Mouse (Mus musculus) urinary bladder, postnatal 25 days (tissue): ENCODE results near the gene P2ry14.
"Not testable (repeated sequence)": the region's sequence is repeated elsewhere in the genome, so short reads cannot be mapped to it uniquely, and the experiment has no call there.

ENCODE experiments used
- DNase-seq: peaks from one replicate; pipeline ENCODE4 v3.0.0; 2022; ENCODE audit warnings: low spot score

The P2ry14 gene

GRCm38 (mm10) chr3:59141507-59142305, 11.7 kb downstream of the P2ry14 start:
- no peak for DNase-seq

- DNase-seq = not testable (repeated sequence)
Measured at GRCm38 (mm10) chr3:59140941-59141340, 12.5 kb downstream of the P2ry14 start.

- DNase-seq = no peak
Measured at GRCm38 (mm10) chr3:59140115-59140514, 13.3 kb downstream of the P2ry14 start.

- no peak for DNase-seq
Measured at GRCm38 (mm10) chr3:59139651-59140051, 13.8 kb downstream of the P2ry14 start.

GRCm38 (mm10) chr3:59138946-59139468, 14.4 kb downstream of the P2ry14 start:
- DNase-seq = no peak

GRCm38 (mm10) chr3:59135911-59136653, 17.3 kb downstream of the P2ry14 start:
- no peak for DNase-seq

GRCm38 (mm10) chr3:59133189-59133588, 20.2 kb downstream of the P2ry14 start:
- no peak for DNase-seq

- DNase-seq = no peak
Measured at GRCm38 (mm10) chr3:59131966-59132365, 21.5 kb downstream of the P2ry14 start.

- DNase-seq = no peak
Measured at GRCm38 (mm10) chr3:59131081-59131480, 22.3 kb downstream of the P2ry14 start.

GRCm38 (mm10) chr3:59130431-59130830, 23.0 kb downstream of the P2ry14 start:
- no peak for DNase-seq

- DNase-seq = no peak
Measured at GRCm38 (mm10) chr3:59129547-59129946, 23.9 kb downstream of the P2ry14 start.

- DNase-seq = no peak
Measured at GRCm38 (mm10) chr3:59128681-59129080, 24.7 kb downstream of the P2ry14 start.

- no peak for DNase-seq
Measured at GRCm38 (mm10) chr3:59125783-59126555, 27.4 kb downstream of the P2ry14 start.

- DNase-seq = no peak
Measured at GRCm38 (mm10) chr3:59125022-59125421, 28.4 kb downstream of the P2ry14 start.

- no peak for DNase-seq
Measured at GRCm38 (mm10) chr3:59121780-59122449, 31.5 kb downstream of the P2ry14 start.

- DNase-seq = no peak
Measured at GRCm38 (mm10) chr3:59121067-59121730, 32.2 kb downstream of the P2ry14 start.

GRCm38 (mm10) chr3:59113973-59114517, 39.4 kb downstream of the P2ry14 start:
- no peak for DNase-seq

- DNase-seq = not testable (repeated sequence)
Measured at GRCm38 (mm10) chr3:59113291-59113690, 40.1 kb downstream of the P2ry14 start.

GRCm38 (mm10) chr3:59111944-59112343, 41.5 kb downstream of the P2ry14 start:
- DNase-seq = no peak

GRCm38 (mm10) chr3:59109834-59110233, 43.6 kb downstream of the P2ry14 start:
- DNase-seq = not testable (repeated sequence)

- DNase-seq = no peak
Measured at GRCm38 (mm10) chr3:59107439-59107838, 46.0 kb downstream of the P2ry14 start.
